Mouse (Mus musculus) stomach, postnatal 0 days (tissue): ENCODE data around the gene Ciao1.

Experiments
- CTCF ChIP-seq: IDR thresholded peaks from 2 replicates; pipeline ENCODE4 v1.5.1; 2016; ENCODE audit warnings: antibody characterized with exemption, low read depth, mild to moderate bottlenecking, moderate library complexity
- EP300 ChIP-seq: optimal IDR thresholded peaks from 2 replicates; pipeline ENCODE3; 2016; ENCODE audit warnings: antibody characterized with exemption

DNA sequence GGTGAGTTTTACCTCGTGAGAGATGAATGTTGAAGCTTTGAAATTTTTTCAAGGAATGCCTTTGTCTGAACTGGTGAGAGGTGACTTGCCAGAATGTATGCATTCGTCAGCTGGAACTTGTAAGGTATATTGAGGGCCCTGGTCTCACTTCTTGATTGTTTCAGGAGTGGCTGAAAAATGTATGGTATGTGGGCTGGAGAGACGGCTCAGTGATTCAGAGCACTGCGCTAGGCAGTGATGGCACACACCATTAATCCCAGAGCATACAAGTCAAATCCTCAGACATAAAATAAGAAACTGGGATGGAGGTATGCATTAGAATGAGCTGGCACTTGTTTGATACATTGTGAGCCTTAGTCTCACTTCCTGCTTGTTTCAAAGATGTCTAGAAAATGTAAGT lies 44.6 kb upstream of the Ciao1 start:
- TF ChIP-seq CTCF (no peak), EP300 (no peak)
